Mouse (Mus musculus): ENCODE measurements at regions not wholly inside any gene's neighbourhood (a gene's known extent, or its start where the extent isn't known, plus 50 kb on each side); places are given as distances from the start of the nearest gene placed in this dataset.
A peak's percentile ranks its signal among the peaks of the same experiment; 100 is the strongest.
"Not testable (repeated sequence)": the region's sequence is repeated elsewhere in the genome, so short reads cannot be mapped to it uniquely, and the experiment has no call there.

- DNase-seq (ENCODE audit: low read depth, low spot score), result no peak
These were observed 93.3 kb downstream of the Apob start for GRCm38 (mm10) chr12:8070788-8071187.

GRCm38 (mm10) chr12:8071286-8071685 lies 93.8 kb downstream of the Apob start:
- DNase-seq (ENCODE audit: low read depth, low spot score), result no peak

- no peak for DNase-seq (ENCODE audit: low read depth, low spot score)
These were observed 98.6 kb downstream of the Apob start for GRCm38 (mm10) chr12:8076010-8076540.

GRCm38 (mm10) chr12:8077346-8077745 lies 99.9 kb downstream of the Apob start:
- DNase-seq (ENCODE audit: low read depth, low spot score), result no peak

GRCm38 (mm10) chr12:8078046-8078445 lies 100.6 kb downstream of the Apob start:
- DNase-seq (ENCODE audit: low read depth, low spot score), result no peak

- no peak for DNase-seq (ENCODE audit: low read depth, low spot score)
These were observed 105.5 kb downstream of the Apob start for GRCm38 (mm10) chr12:8082688-8083661.

GRCm38 (mm10) chr12:8087958-8088357 lies 110.5 kb downstream of the Apob start:
- DNase-seq (ENCODE audit: low read depth, low spot score), result no peak

GRCm38 (mm10) chr12:8089423-8090278 lies 112.2 kb downstream of the Apob start:
- DNase-seq (ENCODE audit: low read depth, low spot score), result no peak

GRCm38 (mm10) chr12:8090279-8090626 lies 112.8 kb downstream of the Apob start:
- no peak for DNase-seq (ENCODE audit: low read depth, low spot score)

GRCm38 (mm10) chr12:8093437-8093836 lies 114.5 kb upstream of the Ldah start:
- no peak for DNase-seq (ENCODE audit: low read depth, low spot score)

- no peak for DNase-seq (ENCODE audit: low read depth, low spot score)
These were observed 112.0 kb upstream of the Ldah start for GRCm38 (mm10) chr12:8095946-8096345.

- DNase-seq (ENCODE audit: low read depth, low spot score), result not testable (repeated sequence)
These were observed 109.5 kb upstream of the Ldah start for GRCm38 (mm10) chr12:8098395-8098794.

- no peak for DNase-seq (ENCODE audit: low read depth, low spot score)
These were observed 108.8 kb upstream of the Ldah start for GRCm38 (mm10) chr12:8099114-8099513.

GRCm38 (mm10) chr12:8099821-8100220 lies 108.1 kb upstream of the Ldah start:
- DNase-seq (ENCODE audit: low read depth, low spot score), result no peak

- DNase-seq (ENCODE audit: low read depth, low spot score), result no peak
These were observed 106.1 kb upstream of the Ldah start for GRCm38 (mm10) chr12:8101837-8102236.

GRCm38 (mm10) chr12:8103259-8103658 lies 104.6 kb upstream of the Ldah start:
- DNase-seq (ENCODE audit: low read depth, low spot score), result no peak

- DNase-seq (ENCODE audit: low read depth, low spot score), result no peak
These were observed 100.8 kb upstream of the Ldah start for GRCm38 (mm10) chr12:8107137-8107536.

- DNase-seq (ENCODE audit: low read depth, low spot score), result peak; percentile 11
These were observed 98.6 kb upstream of the Ldah start for GRCm38 (mm10) chr12:8109203-8109770.

- no peak for DNase-seq (ENCODE audit: low read depth, low spot score)
These were observed 98.0 kb upstream of the Ldah start for GRCm38 (mm10) chr12:8109876-8110275.

- no peak for DNase-seq (ENCODE audit: low read depth, low spot score)
These were observed 97.6 kb upstream of the Ldah start for GRCm38 (mm10) chr12:8110297-8110696.

GRCm38 (mm10) chr12:8111484-8111883 lies 96.4 kb upstream of the Ldah start:
- DNase-seq (ENCODE audit: low read depth, low spot score), result no peak

GRCm38 (mm10) chr12:8155566-8155965 lies 52.3 kb upstream of the Ldah start:
- no peak for DNase-seq (ENCODE audit: low read depth, low spot score)

Data from skeletal muscle tissue, adult 2 months (tissue).